Comparison of ENCODE assay signal across 17 mouse cellular contexts in genomic region chrX:106045455-106045854, GRCm38 (mm10). TPM values are rescaled to one million over a fixed set of nuclear protein-coding genes. Genes with fewer than 3 reads are reported as not detected.
DNase-seq lines count a peak whose midpoint lies in the region; ATAC-seq and TF ChIP-seq lines count a peak whose summit lies in the region.
"Had no signal": no experiment of that assay in that cellular context is flagged by ENCODE, and none has a peak within 500 bp of the region (broad histone marks: within the 10 kb centered on the region; RNA-seq: fewer than 3 reads in every experiment).

No protein-coding gene starts in this region.

- H3K36me3 ChIP-seq in kidney, postnatal 0 days (ENCODE audit: insufficient read depth, low read length), result no peaks in the 10 kb centered on the region
- no peaks in the 10 kb centered on the region for H3K36me3 ChIP-seq in kidney, adult 2 months (ENCODE audit: control insufficient read depth, insufficient read depth, low read length)
- H3K36me3 ChIP-seq in intestine, embryonic 15.5 days, result no peaks in the 10 kb centered on the region
- H3K36me3 ChIP-seq in stomach, embryonic 14.5 days (ENCODE audit: control insufficient read depth, insufficient read depth, low read length), result no peaks in the 10 kb centered on the region
- H3K36me3 ChIP-seq: embryonic facial prominence, embryonic 13.5 days; hindbrain, embryonic 13.5 days; limb, embryonic 15.5 days; midbrain, embryonic 12.5 days had no signal

- H3K27ac ChIP-seq in kidney, postnatal 0 days, result peak overlapping the region; percentile 54
- no peak overlapping the region for H3K27ac ChIP-seq in kidney, adult 2 months (ENCODE audit: insufficient read depth, low read depth, low read length)
- no peak overlapping the region for H3K27ac ChIP-seq in intestine, embryonic 15.5 days
- peak overlapping the region; percentile 75; the same call in 1 of the 2 replicates for H3K27ac ChIP-seq in stomach, embryonic 14.5 days (ENCODE audit: low read length)
- H3K27ac ChIP-seq: embryonic facial prominence, embryonic 13.5 days; hindbrain, embryonic 13.5 days; left cerebral cortex, adult 2 months; limb, embryonic 15.5 days; midbrain, embryonic 12.5 days had no signal

- H3K27me3 ChIP-seq in kidney, postnatal 0 days (ENCODE audit: insufficient read depth, low read length), result no peaks in the 10 kb centered on the region
- no peaks in the 10 kb centered on the region for H3K27me3 ChIP-seq in kidney, adult 2 months (replicated peaks; ENCODE audit: control insufficient read depth, insufficient read depth, low read length)
- H3K27me3 ChIP-seq in intestine, embryonic 15.5 days (replicated peaks), result no peaks in the 10 kb centered on the region
- H3K27me3 ChIP-seq in stomach, embryonic 14.5 days (ENCODE audit: control insufficient read depth, insufficient read depth, low read length), result no peaks in the 10 kb centered on the region
- H3K27me3 ChIP-seq: hindbrain, embryonic 13.5 days; limb, embryonic 15.5 days had no signal

- WGBS in kidney, postnatal 0 days, result 47% methylated on average over 2 of the region's 2 CpGs
- WGBS in kidney, adult 2 months, result 65% methylated on average over 2 of the region's 2 CpGs
- 42% methylated on average over 2 of the region's 2 CpGs for WGBS in intestine, embryonic 15.5 days
- WGBS in stomach, embryonic 14.5 days, result 30% methylated on average over 2 of the region's 2 CpGs

- H3K9me3 ChIP-seq in kidney, postnatal 0 days (replicated peaks; ENCODE audit: low read length), result no peaks in the 10 kb centered on the region
- H3K9me3 ChIP-seq in intestine, embryonic 15.5 days, result no peaks in the 10 kb centered on the region
- H3K9me3 ChIP-seq in stomach, embryonic 14.5 days (ENCODE audit: control insufficient read depth, low read depth, low read length), result no peaks in the 10 kb centered on the region
- H3K9me3 ChIP-seq: embryonic facial prominence, embryonic 13.5 days; hindbrain, embryonic 13.5 days; limb, embryonic 15.5 days; midbrain, embryonic 12.5 days had no signal

- intact Hi-C loops in left cerebral cortex, postnatal 25 days (cut with DNase I), result no loop called here

- no peak for TF ChIP-seq POLR2A in kidney, adult 2 months (IDR thresholded peaks at IDR 0.05; ENCODE audit: low read depth, low read length)

- ATAC-seq in kidney, postnatal 0 days (replicated peaks; ENCODE audit: low FRiP score, low read depth), result peak; percentile 68
- ATAC-seq in intestine, embryonic 15.5 days, result peak; percentile 85
- ATAC-seq in stomach, embryonic 14.5 days (ENCODE audit: insufficient number of reproducible peaks, insufficient read depth, low FRiP score, low read depth), result peak; percentile 77; the same call in 1 of the 2 replicates
- ATAC-seq: forebrain, embryonic 14.5 days had no signal

- H3K4me3 ChIP-seq in kidney, postnatal 0 days (replicated peaks; ENCODE audit: low read depth, low read length), result no peak overlapping the region
- no peak overlapping the region for H3K4me3 ChIP-seq in kidney, adult 2 months (ENCODE audit: insufficient read depth, low read depth, low read length)
- H3K4me3 ChIP-seq in intestine, embryonic 15.5 days (replicated peaks), result no peak overlapping the region
- no peak overlapping the region for H3K4me3 ChIP-seq in stomach, embryonic 14.5 days (ENCODE audit: low read depth, low read length)
- H3K4me3 ChIP-seq: embryonic facial prominence, embryonic 13.5 days; hindbrain, embryonic 13.5 days; left cerebral cortex, adult 2 months; limb, embryonic 15.5 days; midbrain, embryonic 12.5 days had no signal

- H3K4me2 ChIP-seq in kidney, postnatal 0 days (ENCODE audit: low read length), result no peak overlapping the region
- no peak overlapping the region for H3K4me2 ChIP-seq in intestine, embryonic 15.5 days (replicated peaks)
- peak overlapping the region; percentile 18; the same call in 1 of the 2 replicates for H3K4me2 ChIP-seq in stomach, embryonic 14.5 days (replicated peaks; ENCODE audit: low read depth, low read length)
- H3K4me2 ChIP-seq: embryonic facial prominence, embryonic 13.5 days; hindbrain, embryonic 13.5 days; limb, embryonic 15.5 days; midbrain, embryonic 12.5 days had no signal

- no peak overlapping the region for H3K9ac ChIP-seq in kidney, postnatal 0 days (ENCODE audit: low read depth, low read length)
- no peak overlapping the region for H3K9ac ChIP-seq in intestine, embryonic 15.5 days
- no peak overlapping the region for H3K9ac ChIP-seq in stomach, embryonic 14.5 days (replicated peaks; ENCODE audit: low read depth, low read length)
- H3K9ac ChIP-seq: embryonic facial prominence, embryonic 13.5 days; hindbrain, embryonic 13.5 days; limb, embryonic 15.5 days; midbrain, embryonic 12.5 days had no signal

- H3K4me1 ChIP-seq in kidney, postnatal 0 days (replicated peaks; ENCODE audit: insufficient read depth, low read length), result no peaks in the 10 kb centered on the region
- no peaks in the 10 kb centered on the region; the same call in 1 of the 2 replicates for H3K4me1 ChIP-seq in kidney, adult 2 months (ENCODE audit: control insufficient read depth, insufficient read depth, low read length)
- H3K4me1 ChIP-seq in intestine, embryonic 15.5 days (replicated peaks), result 0 out of 2 replicates have a peak, but pooled peaks cover 4% of the 10 kb centered on the region
- peaks cover 15% of the 10 kb centered on the region; the same call in 1 of the 2 replicates for H3K4me1 ChIP-seq in stomach, embryonic 14.5 days (ENCODE audit: control insufficient read depth, insufficient read depth, low read length)
- H3K4me1 ChIP-seq: hindbrain, embryonic 13.5 days; limb, embryonic 15.5 days; midbrain, embryonic 12.5 days had no signal

- peak; percentile 80 for DNase-seq in kidney, postnatal 0 days (ENCODE audit: low spot score)
- no peak for DNase-seq in kidney, adult 2 months
- peak; percentile 51 for DNase-seq in embryo, embryonic 11 days
- DNase-seq in thymus, postnatal 36 days, result no peak
- DNase-seq in left cerebral cortex, postnatal 25 days (ENCODE audit: low spot score in 2 of 2), result no peak
- DNase-seq: adrenal gland, postnatal 14 days; cerebellum, adult 18-20 months; gastrocnemius, postnatal 25 days; right cerebral cortex, postnatal 14 days had no signal

- no peak for TF ChIP-seq CTCF in kidney, postnatal 0 days (IDR thresholded peaks at IDR 0.05; ENCODE audit: low read depth)
- TF ChIP-seq CTCF in kidney, adult 2 months (conservative IDR thresholded peaks at IDR 0.05; ENCODE audit: insufficient read depth, insufficient read length, low read depth, low read length), result no peak

RNA-seq across cellular contexts. Expression of gene Atp7a, which starts 18.4 kb away (rescaled TPM):
- 20.7 and 21.0 TPM in 2 replicates for polyA plus RNA-seq in kidney, postnatal 0 days (2015; fragmentation: Nextera tagmentation; extraction: Ambion mirVana)
- polyA plus RNA-seq in kidney, adult 2 months (2012; rRNA removed), result 4.4 and 5.0 TPM in 2 replicates
- polyA plus RNA-seq in intestine, embryonic 15.5 days (2015; fragmentation: Nextera tagmentation; extraction: Ambion mirVana), result 20.5 and 21.2 TPM in 2 replicates
- polyA plus RNA-seq in stomach, embryonic 14.5 days (2014; fragmentation: Nextera tagmentation; extraction: Ambion mirVana), result 39.3 and 40.2 TPM in 2 replicates
- total RNA-seq in left cerebral cortex, postnatal 25 days (2021), result 1 to 10 TPM; 8.0 to 8.2 TPM

RNA-seq across cellular contexts. Expression of gene Cox7b, which starts 30.0 kb away (rescaled TPM):
- 754 and 861 TPM in 2 replicates for polyA plus RNA-seq in kidney, postnatal 0 days (2015; fragmentation: Nextera tagmentation; extraction: Ambion mirVana)
- 532 and 542 TPM in 2 replicates for polyA plus RNA-seq in kidney, adult 2 months (2012; rRNA removed)
- polyA plus RNA-seq in intestine, embryonic 15.5 days (2015; fragmentation: Nextera tagmentation; extraction: Ambion mirVana), result 527 and 534 TPM in 2 replicates
- polyA plus RNA-seq in stomach, embryonic 14.5 days (2014; fragmentation: Nextera tagmentation; extraction: Ambion mirVana), result 392 and 401 TPM in 2 replicates
- 100 to 1,000 TPM; 353 to 364 TPM for total RNA-seq in left cerebral cortex, postnatal 25 days (2021)

RNA-seq across cellular contexts. Expression of gene Magt1, which starts 33.7 kb away (rescaled TPM):
- polyA plus RNA-seq in kidney, postnatal 0 days (2015; fragmentation: Nextera tagmentation; extraction: Ambion mirVana), result 47.4 and 50.8 TPM in 2 replicates
- 11.8 and 16.4 TPM in 2 replicates for polyA plus RNA-seq in kidney, adult 2 months (2012; rRNA removed)
- 78.8 and 81.5 TPM in 2 replicates for polyA plus RNA-seq in intestine, embryonic 15.5 days (2015; fragmentation: Nextera tagmentation; extraction: Ambion mirVana)
- polyA plus RNA-seq in stomach, embryonic 14.5 days (2014; fragmentation: Nextera tagmentation; extraction: Ambion mirVana), result 68.6 and 73.6 TPM in 2 replicates
- 10 to 100 TPM; 15.5 TPM for total RNA-seq in left cerebral cortex, postnatal 25 days (2021)

Comparison
In these comparisons a context has a peak if more than half of its experiments do, and no peak if none do; other contexts are left out.
1. DNase-seq: peak in kidney, postnatal 0 days (single experiment) and embryo, embryonic 11 days (single experiment); none in kidney, adult 2 months (single experiment), thymus, postnatal 36 days (0 of 2) and left cerebral cortex, postnatal 25 days (0 of 2).
2. H3K27ac ChIP-seq: peak in kidney, postnatal 0 days (single experiment) and stomach, embryonic 14.5 days (single experiment); none in kidney, adult 2 months (single experiment) and intestine, embryonic 15.5 days (single experiment).
3. Peak in every context shown above with its lines, with median percentiles within 50 percentile points of each other: ATAC-seq.